Mouse (Mus musculus) frontal cortex, postnatal 10 days (tissue): Measurements from ENCODE around the gene Pnmal2.

Experiments
- DNase-seq, 2 experiments: peaks; one replicate each; pipeline ENCODE4 v3.0.0; 2022; ENCODE audit warnings: low spot score in 2 of 2, mixed read lengths in 1 of 2

Pnmal2 gene

GRCm38 (mm10) chr7:16944061-16944807 is at the start of gene Pnmal2:
Pnmal2 (plus strand) TSS chr7:16944682.
- DNase-seq: peak; percentile 88 to 90

- DNase-seq: peak in 1 of 2 experiments; percentile 70
Measured at GRCm38 (mm10) chr7:16895000-16895399, 49.5 kb upstream of the Pnmal2 start.

- no peak for DNase-seq
Measured at GRCm38 (mm10) chr7:16895511-16895910, 49.0 kb upstream of the Pnmal2 start.

DNA sequence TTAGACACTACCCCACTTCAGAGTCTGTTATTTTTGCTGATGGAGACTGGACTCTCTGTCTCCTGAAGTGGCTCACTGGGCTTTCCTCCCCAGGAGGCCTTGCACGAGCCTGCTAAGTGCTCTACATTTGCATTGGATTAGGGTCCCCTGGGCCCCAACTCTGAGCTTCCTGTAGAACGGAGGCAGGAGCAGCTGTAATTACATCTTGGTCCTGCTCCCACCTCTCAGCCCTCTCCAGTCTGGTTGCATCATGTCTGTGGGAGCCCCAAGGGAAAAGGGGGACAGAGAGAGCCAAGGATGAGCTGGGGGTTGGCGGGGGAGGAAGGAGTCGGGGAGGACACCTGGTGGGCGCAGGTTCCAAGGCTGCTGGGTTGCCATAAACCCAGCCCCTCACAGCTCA is 44.0 kb upstream of the Pnmal2 start:
- DNase-seq: no peak

DNA sequence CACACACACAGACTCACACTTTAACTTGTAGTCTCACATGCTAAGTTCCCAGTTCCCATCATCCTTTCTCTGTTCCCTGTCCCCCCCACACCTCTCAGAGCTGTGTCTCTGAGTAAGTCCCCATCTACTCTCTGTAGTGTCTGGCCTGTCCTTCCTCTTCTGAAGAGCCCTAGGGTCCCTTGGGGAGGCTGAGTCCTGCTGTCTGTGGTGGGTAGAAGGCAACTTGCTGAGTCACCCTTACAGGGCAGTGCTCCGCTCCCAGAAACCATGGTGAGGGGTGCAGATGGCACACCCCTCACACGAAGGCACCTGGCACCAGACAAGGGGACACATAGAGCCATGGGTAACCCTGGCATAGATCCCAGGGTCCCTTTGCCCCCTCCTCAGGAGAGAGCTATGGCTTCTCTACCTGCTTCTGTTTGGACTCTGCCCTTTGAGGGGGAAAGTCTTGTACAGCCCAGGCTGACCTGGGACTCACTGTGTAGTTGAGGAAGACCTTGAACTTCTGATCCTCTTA is 41.0 kb upstream of the Pnmal2 start:
- DNase-seq: no peak

GRCm38 (mm10) chr7:16904120-16904675 is 40.3 kb upstream of the Pnmal2 start:
- DNase-seq: no peak

DNA sequence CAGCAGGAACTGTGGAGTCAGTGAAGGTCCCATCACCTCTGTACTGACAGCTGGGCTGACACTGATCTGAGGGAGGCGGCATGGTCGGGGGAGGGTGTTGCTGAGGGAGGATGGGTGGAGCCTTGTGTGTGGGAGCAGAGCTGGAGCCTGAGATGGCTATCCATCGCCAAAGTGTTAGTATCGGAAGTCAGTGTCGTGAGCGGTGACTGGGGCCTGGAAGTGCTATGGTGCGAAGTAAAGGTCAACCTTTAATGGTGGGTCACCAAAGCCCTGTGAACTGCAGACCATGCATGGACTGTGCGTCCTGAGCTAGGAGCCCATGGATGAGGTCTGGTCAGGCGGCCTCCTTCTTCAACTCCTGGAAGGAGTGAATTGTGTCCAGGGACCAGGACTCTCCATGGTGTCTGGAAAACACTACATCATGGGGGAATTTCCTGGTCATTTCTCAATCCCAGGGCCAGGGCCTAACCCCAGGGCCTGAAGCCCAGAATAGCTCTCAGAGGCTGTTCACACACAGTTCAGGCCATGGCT is 38.9 kb upstream of the Pnmal2 start:
- no peak for DNase-seq

- no peak for DNase-seq
Measured at GRCm38 (mm10) chr7:16906281-16906680, 38.2 kb upstream of the Pnmal2 start, which contains the start of gene Ptgir. Ptgir (plus strand) TSS chr7:16906490.

DNA sequence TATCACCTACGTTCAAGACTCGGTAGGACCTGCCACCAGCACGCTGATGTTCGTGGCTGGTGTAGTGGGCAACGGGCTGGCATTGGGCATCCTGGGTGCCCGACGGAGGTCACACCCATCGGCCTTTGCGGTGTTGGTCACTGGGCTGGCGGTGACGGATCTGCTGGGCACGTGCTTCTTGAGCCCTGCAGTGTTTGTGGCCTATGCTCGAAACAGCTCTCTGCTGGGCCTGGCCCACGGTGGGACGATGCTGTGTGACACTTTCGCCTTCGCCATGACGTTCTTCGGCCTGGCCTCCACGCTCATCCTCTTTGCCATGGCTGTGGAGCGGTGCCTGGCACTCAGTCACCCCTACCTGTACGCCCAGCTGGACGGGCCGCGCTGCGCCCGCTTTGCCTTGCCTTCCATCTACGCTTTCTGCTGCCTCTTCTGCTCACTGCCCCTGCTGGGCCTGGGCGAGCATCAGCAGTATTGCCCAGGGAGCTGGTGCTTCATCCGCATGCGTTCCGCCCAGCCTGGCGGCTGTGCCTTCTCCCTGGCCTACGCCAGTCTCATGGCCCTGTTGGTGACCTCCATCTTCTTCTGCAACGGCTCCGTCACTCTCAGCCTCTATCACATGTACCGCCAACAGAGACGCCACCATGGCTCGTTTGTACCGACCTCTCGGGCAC is 37.5 kb upstream of the Pnmal2 start:
- no peak for DNase-seq

DNA sequence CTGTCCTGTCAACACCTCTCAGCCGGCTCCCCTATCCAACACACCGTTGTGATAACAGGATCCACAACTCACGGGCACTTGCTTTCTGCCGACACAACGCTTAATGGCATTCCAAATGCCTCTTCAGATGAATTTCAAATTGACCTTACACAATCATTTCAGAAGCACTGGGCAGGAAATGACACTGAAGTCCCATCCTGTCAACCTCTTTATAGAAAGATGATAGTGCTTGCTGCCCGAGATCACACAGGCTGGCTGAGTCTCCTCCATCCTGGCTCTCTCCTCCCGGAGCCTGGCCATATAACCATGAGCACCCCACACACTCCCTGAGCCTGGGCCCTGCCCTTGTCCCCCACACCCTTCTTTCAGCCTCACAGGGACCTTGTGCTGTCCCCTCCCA is 36.6 kb upstream of the Pnmal2 start:
- no peak for DNase-seq

GRCm38 (mm10) chr7:16908367-16908766 is 36.1 kb upstream of the Pnmal2 start:
- DNase-seq: no peak

DNA sequence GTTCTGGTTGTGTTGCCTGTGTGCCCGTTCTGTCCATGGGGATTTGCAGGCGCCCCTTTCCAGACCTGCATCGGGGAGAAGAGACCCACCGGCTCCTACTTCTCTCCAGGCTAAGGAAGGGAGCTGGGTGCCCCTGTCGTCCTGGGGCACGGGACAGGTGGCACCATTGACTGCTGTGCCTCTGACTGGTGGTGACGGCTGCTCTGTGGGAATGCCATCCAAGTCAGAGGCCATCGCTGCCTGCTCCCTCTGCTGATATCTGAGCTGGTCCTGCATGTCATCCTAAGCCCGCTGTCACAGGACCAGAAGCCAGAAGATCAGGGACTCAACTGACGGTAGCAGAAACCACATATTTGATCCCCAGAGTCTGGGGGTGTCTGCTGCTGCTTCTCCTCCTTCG is 35.6 kb upstream of the Pnmal2 start:
- DNase-seq: no peak

GRCm38 (mm10) chr7:16909909-16910308 is 34.6 kb upstream of the Pnmal2 start:
- no peak for DNase-seq

DNA sequence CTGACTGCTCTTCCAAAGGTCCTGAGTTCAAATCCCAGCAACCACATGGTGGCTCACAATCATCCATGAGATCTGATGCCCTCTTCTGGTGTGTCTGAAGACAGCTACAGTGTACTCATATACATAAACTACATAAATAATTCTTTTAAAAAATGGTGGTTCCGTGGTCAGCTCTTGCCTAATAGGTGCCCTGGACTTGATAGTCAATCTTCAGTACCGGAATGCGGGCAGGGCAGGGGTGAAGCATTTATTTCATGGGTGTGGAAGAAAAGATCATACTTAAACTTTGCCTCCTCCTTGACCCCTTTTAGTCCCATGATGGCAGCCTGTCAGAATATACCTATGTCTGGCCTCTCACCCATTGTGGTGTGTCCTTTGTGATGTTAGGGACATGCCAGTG is 32.6 kb upstream of the Pnmal2 start:
- no peak for DNase-seq

- DNase-seq: no peak
Measured at GRCm38 (mm10) chr7:16912360-16912759, 32.1 kb upstream of the Pnmal2 start.

- DNase-seq: peak in 1 of 2 experiments; percentile 69
Measured at GRCm38 (mm10) chr7:16913806-16914452, 30.6 kb upstream of the Pnmal2 start.

- DNase-seq: no peak
Measured at GRCm38 (mm10) chr7:16914453-16915343, 29.8 kb upstream of the Pnmal2 start.

GRCm38 (mm10) chr7:16915461-16916340 is 28.8 kb upstream of the Pnmal2 start:
- DNase-seq: no peak

- no peak for DNase-seq
Measured at GRCm38 (mm10) chr7:16916342-16917265, 27.9 kb upstream of the Pnmal2 start.
